Mouse (Mus musculus): Measurements from ENCODE around the gene 9530068E07Rik.

DNA sequence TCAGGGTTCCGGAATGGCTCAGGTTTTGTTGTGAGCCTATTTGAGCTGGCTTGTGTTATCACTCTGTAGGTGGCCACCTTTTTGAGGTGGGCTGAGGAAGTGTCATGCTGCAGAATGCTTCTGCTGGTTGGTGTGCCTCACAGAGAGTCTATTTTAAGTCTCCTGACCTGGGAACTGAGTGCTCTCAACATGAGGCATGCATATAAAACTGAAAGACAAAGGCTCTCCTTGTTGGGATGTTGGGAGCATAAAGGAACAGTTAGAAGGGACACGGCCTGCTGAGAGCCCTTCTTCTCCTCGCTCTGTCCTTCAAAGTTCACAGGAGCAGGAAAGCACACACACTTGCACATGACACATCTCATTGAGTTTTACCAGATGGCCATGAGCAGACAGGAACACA, 9.3 kb upstream of the 9530068E07Rik start:
- no peak for TF ChIP-seq CTCF (IDR thresholded peaks at IDR 0.05 in 2 of 3, conservative IDR thresholded peaks at IDR 0.05 in 1 of 3; ENCODE audit: control insufficient read depth in 1 of 3, insufficient read depth in 1 of 3, low read depth in 2 of 3, low read length in 3 of 3, poor library complexity in 1 of 3, severe bottlenecking in 1 of 3)
- no peak for TF ChIP-seq HCFC1 (IDR thresholded peaks at IDR 0.05; ENCODE audit: low read depth, low read length)
- no peak for TF ChIP-seq POLR2A (IDR thresholded peaks at IDR 0.05; ENCODE audit: control insufficient read depth in 1 of 2, insufficient read depth in 1 of 2, low read depth in 1 of 2, low read length in 2 of 2, poor library complexity in 1 of 2)
- TF ChIP-seq SMC3 (IDR thresholded peaks at IDR 0.05; ENCODE audit: low read depth, low read length) = no peak
- TF ChIP-seq MYC (IDR thresholded peaks at IDR 0.05; ENCODE audit: low read depth, low read length) = no peak
- TF ChIP-seq POLR2AphosphoS2 (IDR thresholded peaks at IDR 0.05; ENCODE audit: low read length) = no peak
- no peak for TF ChIP-seq MAX (IDR thresholded peaks at IDR 0.05; ENCODE audit: low read length)
- TF ChIP-seq USF2 (IDR thresholded peaks at IDR 0.05; ENCODE audit: borderline replicate concordance in 1 of 2, insufficient read depth in 1 of 2, low read depth in 1 of 2, low read length in 2 of 2) = no peak
- no peak for TF ChIP-seq TBP (IDR thresholded peaks at IDR 0.05; ENCODE audit: low read depth, low read length)
- TF ChIP-seq SIN3A (IDR thresholded peaks at IDR 0.05; ENCODE audit: low read length) = no peak
- no peak for TF ChIP-seq ETS1 (IDR thresholded peaks at IDR 0.05; ENCODE audit: low read depth, low read length)
- TF ChIP-seq BHLHE40 (IDR thresholded peaks at IDR 0.05; ENCODE audit: borderline replicate concordance, low read depth, low read length) = no peak
- no peak for TF ChIP-seq EP300 (IDR thresholded peaks at IDR 0.05; ENCODE audit: low read depth in 1 of 2, low read length in 2 of 2)

Measured in MEL (cell line).